Mouse (Mus musculus) intestine, embryonic 14.5 days (tissue): ENCODE measurements at regions not wholly inside any gene's neighbourhood (a gene's known extent, or its start where the extent isn't known, plus 50 kb on each side); places are given as distances from the start of the nearest gene placed in this dataset.

Source experiments
- ATAC-seq: fragments of 200-750 bp; cut with Nextera tagmentation; replicated peaks from 2 replicates; pipeline ENCODE4 v1.8.0; 2017; ENCODE audit warnings: low read depth, moderate number of reproducible peaks, moderate TSS enrichment, moderate library complexity; ENCODE audit not compliant: low FRiP score, low TSS enrichment
- DNase-seq: peaks from one replicate; pipeline ENCODE4 v3.0.0-alpha.2; 2018; ENCODE audit warnings: low spot score
- H3K27ac ChIP-seq: fragments of 300-500 bp; sonication (generic); 2 replicates; pipeline ENCODE4 v1.5.1; 2014; ENCODE audit warnings: low read depth, mild to moderate bottlenecking, control low read depth
- H3K27me3 ChIP-seq: fragments of 300-500 bp; sonication (generic); replicated peaks from 2 replicates; pipeline ENCODE4 v1.6.1; 2014; ENCODE audit warnings: low read length, control low read depth; ENCODE audit not compliant: control insufficient read depth, insufficient read depth
- H3K36me3 ChIP-seq: fragments of 300-500 bp; sonication (generic); 2 replicates; pipeline ENCODE4 v1.6.1; 2014; ENCODE audit warnings: low read length, control low read depth; ENCODE audit not compliant: control insufficient read depth, insufficient read depth
- H3K4me1 ChIP-seq: fragments of 300-500 bp; sonication (generic); replicated peaks from 2 replicates; pipeline ENCODE4 v1.6.1; 2014; ENCODE audit warnings: low read length, control low read depth, mixed read lengths; ENCODE audit not compliant: control insufficient read depth, insufficient read depth
- H3K4me2 ChIP-seq: fragments of 300-500 bp; sonication (generic); 2 replicates; pipeline ENCODE4 v1.6.1; 2014; ENCODE audit warnings: low read length
- H3K4me3 ChIP-seq: fragments of 300-500 bp; sonication (generic); 2 replicates; pipeline ENCODE4 v1.5.1; 2014; ENCODE audit warnings: low read depth, low read length, control low read depth, mixed read lengths
- H3K9ac ChIP-seq: fragments of 300-500 bp; sonication (generic); 2 replicates; pipeline ENCODE4 v1.6.1; 2014; ENCODE audit warnings: mild to moderate bottlenecking, low read length
- H3K9me3 ChIP-seq: fragments of 300-500 bp; sonication (generic); 2 replicates; pipeline ENCODE4 v1.6.1; 2016; ENCODE audit warnings: low read length, control low read depth; ENCODE audit not compliant: control insufficient read depth
- WGBS: fragments of 180-500 bp; shearing (Covaris S2); extraction: QIAGEN DNeasy Blood & Tissue Kit; methylation state at CpG from one replicate; pipeline ENCODE4 v1.1.7; 2014; 5-methylcytosine and 5-hydroxymethylcytosine counted together

DNA sequence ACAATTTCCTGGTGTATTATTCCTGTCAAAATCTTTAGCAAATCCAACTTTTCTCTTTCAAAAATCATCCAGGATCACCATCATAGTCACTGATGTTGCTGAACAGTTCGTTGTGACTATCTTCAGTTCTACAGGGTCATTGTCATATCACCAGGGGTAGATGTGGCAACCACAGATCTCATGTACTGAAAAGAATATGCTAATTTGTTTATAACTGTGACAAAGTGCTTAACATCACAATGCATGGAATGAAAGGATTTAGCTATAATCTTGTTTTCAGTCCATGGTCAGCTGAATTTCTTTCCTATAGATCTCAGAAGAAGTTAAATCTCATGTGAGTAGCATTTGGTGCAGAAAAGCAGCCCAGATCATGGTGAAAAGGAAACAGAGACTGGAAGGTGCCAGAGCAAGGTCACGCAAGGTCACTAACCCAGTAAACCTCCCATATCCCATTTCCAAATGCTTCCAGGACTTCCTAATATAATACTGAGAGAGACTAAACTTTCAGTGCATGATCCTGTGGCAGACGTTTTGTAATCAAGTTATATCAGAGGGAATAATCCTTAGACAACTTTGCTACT is 1279.6 kb downstream of the Diaph3 start:
- H3K4me3 ChIP-seq = no peak overlapping the region
- H3K9ac ChIP-seq = no peak overlapping the region
- H3K27ac ChIP-seq = no peak overlapping the region
- DNase-seq = no peak
- no peaks in the 10 kb centered on the region for H3K4me1 ChIP-seq
- 61% methylated on average over 3 of the region's 3 CpGs for WGBS
- H3K27me3 ChIP-seq = no peaks in the 10 kb centered on the region
- no peaks in the 10 kb centered on the region for H3K36me3 ChIP-seq
- H3K9me3 ChIP-seq = no peaks in the 10 kb centered on the region
- H3K4me2 ChIP-seq = no peak overlapping the region
- ATAC-seq = no peak

DNA sequence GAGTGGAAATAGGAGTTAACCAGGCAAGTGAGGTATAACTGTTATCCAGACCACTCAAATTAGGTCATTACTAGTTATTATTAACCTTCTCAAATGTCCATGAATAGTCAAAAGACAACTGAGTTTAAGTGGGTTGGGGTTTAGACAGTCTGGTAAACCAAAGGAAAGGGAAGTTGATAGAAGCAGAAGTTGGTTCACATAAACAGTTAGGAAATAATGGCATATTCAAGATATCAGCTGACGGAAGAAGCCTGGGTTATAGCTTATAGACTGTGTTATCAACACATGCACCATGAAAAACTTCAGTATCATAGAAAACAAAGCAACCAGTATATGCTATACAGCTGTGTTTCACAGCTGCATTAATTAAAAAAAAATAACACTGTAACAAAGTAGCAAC is 1291.5 kb downstream of the Diaph3 start:
- H3K9me3 ChIP-seq = no peaks in the 10 kb centered on the region
- no peaks in the 10 kb centered on the region for H3K27me3 ChIP-seq
- ATAC-seq = no peak
- H3K4me3 ChIP-seq = no peak overlapping the region
- no peak overlapping the region for H3K9ac ChIP-seq
- no peak overlapping the region for H3K4me2 ChIP-seq
- DNase-seq = no peak
- H3K4me1 ChIP-seq = no peaks in the 10 kb centered on the region
- no peaks in the 10 kb centered on the region for H3K36me3 ChIP-seq
- 73% methylated on average over 1 of the region's 1 CpGs for WGBS
- H3K27ac ChIP-seq = no peak overlapping the region

DNA sequence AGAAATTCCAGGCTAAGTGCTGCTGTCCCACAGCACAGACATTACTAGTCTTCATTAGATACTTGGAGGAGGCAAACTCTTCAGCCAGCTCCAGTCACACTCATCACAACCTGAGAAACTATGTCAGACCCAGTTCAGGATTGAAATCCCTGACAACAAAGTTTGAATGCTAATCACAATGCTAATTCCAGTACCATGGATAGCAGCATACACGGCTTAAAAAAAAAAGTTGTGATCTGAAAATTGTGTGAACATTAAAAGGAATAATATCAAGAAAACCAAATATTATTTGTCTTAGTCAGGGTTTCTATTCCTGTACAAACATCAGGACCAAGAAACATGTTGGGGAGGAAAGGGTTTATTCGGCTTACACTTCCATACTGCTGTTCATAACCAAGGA is 1305.5 kb downstream of the Diaph3 start:
- no peak overlapping the region for H3K27ac ChIP-seq
- H3K4me3 ChIP-seq = no peak overlapping the region
- H3K9ac ChIP-seq = no peak overlapping the region
- no peak overlapping the region for H3K4me2 ChIP-seq
- no peaks in the 10 kb centered on the region for H3K4me1 ChIP-seq
- H3K9me3 ChIP-seq = no peaks in the 10 kb centered on the region
- no peaks in the 10 kb centered on the region for H3K36me3 ChIP-seq
- ATAC-seq (no peak), DNase-seq (no peak)
- 71% methylated on average over 2 of the region's 2 CpGs for WGBS
- no peaks in the 10 kb centered on the region for H3K27me3 ChIP-seq

DNA sequence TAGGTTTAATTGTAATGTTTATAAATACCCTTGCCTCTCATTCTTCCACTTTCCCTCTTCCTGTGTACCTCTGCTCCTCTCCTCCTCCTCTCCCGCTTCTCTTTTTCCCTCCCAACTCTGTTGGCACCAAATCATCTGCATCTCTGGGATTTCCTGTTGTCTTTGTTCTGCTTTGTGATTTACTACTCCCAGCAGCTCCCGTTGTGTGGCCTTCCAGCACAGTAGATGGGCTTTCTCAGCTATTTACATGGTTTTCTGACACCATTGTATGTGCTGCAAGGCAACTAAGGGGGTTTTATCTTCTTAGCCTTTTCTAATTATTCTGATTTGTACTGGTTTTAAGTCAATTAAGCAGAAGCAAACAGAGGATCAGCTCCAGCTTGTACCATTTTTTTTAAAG is 1326.1 kb downstream of the Diaph3 start:
- H3K27me3 ChIP-seq = no peaks in the 10 kb centered on the region
- no peak for DNase-seq
- H3K9me3 ChIP-seq = no peaks in the 10 kb centered on the region
- H3K4me2 ChIP-seq = no peak overlapping the region
- no peak overlapping the region for H3K27ac ChIP-seq
- H3K36me3 ChIP-seq = no peaks in the 10 kb centered on the region
- WGBS = 17% methylated on average over 2 of the region's 2 CpGs
- no peak for ATAC-seq
- H3K9ac ChIP-seq = no peak overlapping the region
- H3K4me1 ChIP-seq = no peaks in the 10 kb centered on the region
- H3K4me3 ChIP-seq = no peak overlapping the region

DNA sequence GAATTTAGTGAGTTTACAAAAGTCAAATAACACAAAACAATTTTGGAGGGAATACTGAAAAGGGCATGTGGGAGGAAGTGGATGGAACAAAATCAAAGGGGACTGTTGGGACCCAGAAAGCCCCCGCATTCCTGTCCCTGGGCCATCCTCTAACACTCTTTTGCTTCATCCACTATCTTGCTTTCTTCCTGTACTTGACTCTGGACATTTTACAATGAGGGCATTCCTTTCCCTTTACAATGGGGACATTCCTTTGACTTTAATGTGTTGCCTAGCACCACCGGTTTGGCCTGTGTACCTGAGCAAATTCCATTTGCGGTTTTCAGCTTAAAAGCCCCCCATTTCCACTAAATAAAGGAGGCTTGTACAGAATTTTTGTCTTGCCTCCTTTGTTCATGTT is 1341.0 kb downstream of the Pcdh17 start:
- Histone ChIP-seq H3K4me1 (no peaks in the 10 kb centered on the region), H3K36me3 (no peaks in the 10 kb centered on the region), H3K4me3 (no peak overlapping the region), H3K4me2 (no peak overlapping the region), H3K9ac (no peak overlapping the region), H3K27me3 (no peaks in the 10 kb centered on the region), H3K9me3 (no peaks in the 10 kb centered on the region), H3K27ac (no peak overlapping the region)
- 58% methylated on average over 3 of the region's 3 CpGs for WGBS
- no peak for ATAC-seq
- DNase-seq = no peak

DNA sequence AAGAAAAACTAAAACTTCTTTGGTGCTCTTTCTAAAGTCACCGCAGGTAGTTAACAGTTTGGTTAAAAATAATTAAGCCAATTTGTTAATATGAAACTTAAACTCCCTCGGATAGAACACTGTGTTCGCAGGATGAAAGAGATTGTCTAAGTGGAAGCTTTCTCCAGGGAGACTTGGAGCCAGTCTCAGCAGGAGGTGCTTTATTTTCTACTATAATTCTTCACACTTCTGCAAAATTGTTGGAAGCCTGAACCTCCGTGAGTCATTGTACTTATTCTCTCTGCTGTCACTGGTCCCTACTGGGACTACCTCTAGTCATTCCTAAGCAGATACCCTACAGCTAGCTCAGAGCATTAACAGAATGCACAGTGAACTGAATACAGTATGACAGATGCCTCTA is 1327.3 kb downstream of the Pcdh17 start:
- no peak overlapping the region for H3K9ac ChIP-seq
- H3K27me3 ChIP-seq = no peaks in the 10 kb centered on the region
- H3K4me2 ChIP-seq = no peak overlapping the region
- H3K36me3 ChIP-seq = no peaks in the 10 kb centered on the region
- H3K4me3 ChIP-seq = no peak overlapping the region
- no peak for DNase-seq
- WGBS = 79% methylated on average over 4 of the region's 4 CpGs
- H3K4me1 ChIP-seq = no peaks in the 10 kb centered on the region
- ATAC-seq = no peak
- H3K9me3 ChIP-seq = no peaks in the 10 kb centered on the region
- no peak overlapping the region for H3K27ac ChIP-seq

DNA sequence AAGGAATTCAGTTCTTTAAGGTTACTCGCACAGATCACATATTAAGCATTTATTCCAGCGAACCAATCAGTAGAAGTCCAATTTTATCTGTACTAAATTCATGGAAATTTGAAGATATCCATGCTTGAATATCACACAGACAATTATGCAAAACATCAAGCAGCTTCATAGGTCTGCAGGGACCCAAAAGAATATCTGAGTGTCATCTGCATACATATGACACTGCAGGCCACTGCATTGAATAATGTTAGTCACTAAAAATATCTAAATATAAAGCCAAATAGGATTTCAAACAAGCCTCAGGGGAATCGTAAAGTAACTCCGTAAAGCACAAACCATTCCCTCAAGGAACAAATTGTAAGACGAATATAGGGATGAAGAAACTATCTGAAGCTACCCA is 1324.9 kb downstream of the Pcdh17 start:
- H3K9ac ChIP-seq = no peak overlapping the region
- DNase-seq (no peak), ATAC-seq (no peak)
- no peaks in the 10 kb centered on the region for H3K27me3 ChIP-seq
- H3K9me3 ChIP-seq = no peaks in the 10 kb centered on the region
- H3K4me1 ChIP-seq = no peaks in the 10 kb centered on the region
- no peak overlapping the region for H3K4me2 ChIP-seq
- H3K36me3 ChIP-seq = no peaks in the 10 kb centered on the region
- WGBS = 74% methylated on average over 5 of the region's 5 CpGs
- H3K4me3 ChIP-seq = no peak overlapping the region
- H3K27ac ChIP-seq = no peak overlapping the region

DNA sequence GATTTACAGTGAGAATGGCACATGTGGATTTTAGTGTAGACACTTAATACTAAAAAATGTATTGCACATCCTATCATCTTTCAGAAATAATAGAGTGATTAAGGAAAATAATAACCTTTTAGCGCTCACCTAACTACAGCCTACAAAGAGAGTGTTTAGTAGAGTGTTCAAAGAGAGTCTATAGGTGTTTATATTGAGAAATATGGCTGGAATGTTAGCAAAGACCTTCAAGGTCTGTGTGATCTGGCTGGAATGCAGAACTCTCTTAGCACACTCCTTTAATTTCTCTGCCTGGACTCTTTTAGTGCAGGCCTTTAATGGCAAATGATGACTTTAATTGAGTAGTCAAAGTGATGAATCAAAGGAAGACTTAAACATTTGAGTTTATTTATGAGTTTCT is 1314.0 kb downstream of the Pcdh17 start:
- no peak for ATAC-seq
- H3K9me3 ChIP-seq = no peaks in the 10 kb centered on the region
- H3K36me3 ChIP-seq = no peaks in the 10 kb centered on the region
- no peak for DNase-seq
- no peak overlapping the region for H3K4me2 ChIP-seq
- no peak overlapping the region for H3K4me3 ChIP-seq
- WGBS = 66% methylated on average over 1 of the region's 1 CpGs
- no peaks in the 10 kb centered on the region for H3K4me1 ChIP-seq
- no peak overlapping the region for H3K27ac ChIP-seq
- H3K27me3 ChIP-seq = no peaks in the 10 kb centered on the region
- H3K9ac ChIP-seq = no peak overlapping the region

DNA sequence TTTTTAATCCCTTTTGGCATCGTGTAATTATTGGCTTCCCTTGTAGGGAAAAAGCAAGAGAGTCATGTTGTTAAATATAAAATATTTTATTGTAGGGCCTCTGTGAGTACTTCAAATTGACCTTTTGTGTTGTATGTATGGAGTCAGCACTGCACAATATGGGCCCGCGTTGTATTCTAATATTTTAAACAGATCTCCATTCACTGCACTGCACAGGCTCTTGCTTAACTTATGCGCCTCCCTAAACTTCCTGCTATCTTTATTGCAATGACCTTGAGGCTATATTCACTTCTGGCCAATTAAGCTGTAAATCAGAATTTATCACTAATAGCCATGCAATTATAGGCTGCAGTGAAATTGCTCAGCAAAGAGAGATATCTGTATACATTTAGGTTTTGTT is 1295.2 kb downstream of the Pcdh17 start:
- Histone ChIP-seq H3K9ac (no peak overlapping the region), H3K27ac (no peak overlapping the region), H3K4me3 (no peak overlapping the region), H3K36me3 (no peaks in the 10 kb centered on the region), H3K27me3 (no peaks in the 10 kb centered on the region), H3K9me3 (no peaks in the 10 kb centered on the region), H3K4me1 (no peaks in the 10 kb centered on the region), H3K4me2 (no peak overlapping the region)
- no peak for DNase-seq
- peak; percentile 81 for ATAC-seq
- WGBS = 53% methylated on average over 4 of the region's 4 CpGs
